Mouse (Mus musculus): ENCODE results near the gene Hcn2.

- no peak for TF ChIP-seq POLR2A (IDR thresholded peaks at IDR 0.05; ENCODE audit: extremely low read depth, insufficient read depth, low read length)
- TF ChIP-seq CTCF (IDR thresholded peaks at IDR 0.05; ENCODE audit: low read depth, low read length): no peak
These were observed 12.2 kb downstream of the Hcn2 start for GRCm38 (mm10) chr10:79728323-79729249.

Data from liver, adult 2 months (tissue).